Comparison of ENCODE assay signal across 23 mouse cellular contexts in the genomic region with DNA sequence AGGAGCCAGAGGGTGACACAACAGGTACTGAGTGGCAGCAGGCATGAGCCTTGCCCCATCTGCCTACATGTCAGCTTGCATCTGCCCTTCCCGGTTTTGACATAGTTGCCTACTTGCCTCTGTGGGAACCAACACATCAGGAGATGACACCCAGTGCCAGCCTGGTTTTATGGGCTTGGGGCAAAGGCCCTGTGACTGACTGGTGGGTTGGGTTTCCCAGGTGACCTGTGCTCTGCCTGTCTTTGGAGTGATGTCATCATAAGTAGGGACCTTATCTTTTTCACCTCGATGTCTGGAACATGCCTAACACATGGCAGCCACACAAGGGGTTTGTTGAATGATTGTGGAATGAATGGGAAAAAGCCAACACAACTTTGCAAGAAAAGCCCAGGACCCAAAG. TPM values are rescaled to one million over a fixed set of nuclear protein-coding genes. Genes with fewer than 3 reads are reported as not detected.
DNase-seq lines count a peak whose midpoint lies in the region; ATAC-seq and TF ChIP-seq lines count a peak whose summit lies in the region.
"Had no signal": no experiment of that assay in that cellular context is flagged by ENCODE, and none has a peak within 500 bp of the region (broad histone marks: within the 10 kb centered on the region; RNA-seq: fewer than 3 reads in every experiment).

No protein-coding gene starts in this region.

- H3K9me3 ChIP-seq in intestine, embryonic 15.5 days = no peaks in the 10 kb centered on the region
- no peaks in the 10 kb centered on the region for H3K9me3 ChIP-seq in intestine, postnatal 0 days (ENCODE audit: control insufficient read depth)
- no peaks in the 10 kb centered on the region for H3K9me3 ChIP-seq in heart, embryonic 11.5 days (replicated peaks; ENCODE audit: control insufficient read depth, low read length)
- H3K9me3 ChIP-seq: embryonic facial prominence, embryonic 10.5 days; embryonic facial prominence, embryonic 12.5 days; forebrain, embryonic 13.5 days; forebrain, embryonic 15.5 days; G1E had no signal

- TF ChIP-seq CTCF in intestine, postnatal 0 days (IDR thresholded peaks at IDR 0.05; ENCODE audit: low read depth) = no peak

- no peak overlapping the region for H3K27ac ChIP-seq in intestine, embryonic 15.5 days
- peak overlapping the region; percentile 23; the same call in 1 of the 2 replicates for H3K27ac ChIP-seq in intestine, postnatal 0 days (ENCODE audit: low read depth, low read length)
- no peak overlapping the region for H3K27ac ChIP-seq in heart, embryonic 11.5 days (ENCODE audit: low read depth, low read length)
- H3K27ac ChIP-seq: embryonic facial prominence, embryonic 10.5 days; embryonic facial prominence, embryonic 12.5 days; forebrain, embryonic 13.5 days; forebrain, embryonic 15.5 days had no signal

- peak; percentile 47; the same call in 1 of the 2 replicates for ATAC-seq in intestine, embryonic 15.5 days
- ATAC-seq in intestine, postnatal 0 days = peak; percentile 86
- no peak for ATAC-seq in heart, embryonic 11.5 days (replicated peaks; ENCODE audit: insufficient number of reproducible peaks, low FRiP score, low TSS enrichment)
- ATAC-seq: activated CD4-positive, CD25-positive, alpha-beta regulatory T cell, adult 4 months; CD4-positive, CD25-positive, alpha-beta regulatory T cell, adult 4 months; forebrain, embryonic 13.5 days; forebrain, embryonic 15.5 days; forebrain, postnatal 0 days; Patski had no signal

- no peak overlapping the region for H3K4me3 ChIP-seq in intestine, embryonic 15.5 days (replicated peaks)
- H3K4me3 ChIP-seq in intestine, postnatal 0 days (ENCODE audit: low read depth, low read length) = no peak overlapping the region
- no peak overlapping the region for H3K4me3 ChIP-seq in heart, embryonic 11.5 days (ENCODE audit: low read depth, low read length)
- H3K4me3 ChIP-seq: embryonic facial prominence, embryonic 10.5 days; embryonic facial prominence, embryonic 12.5 days; forebrain, embryonic 13.5 days; forebrain, embryonic 15.5 days had no signal

- DNase-seq in cerebellum, postnatal 10 days = peak; percentile 27 to 34
- no peak for DNase-seq in cerebellum, adult 9-10 months
- no peak for DNase-seq in ovary, postnatal 14 days (ENCODE audit: low spot score)
- DNase-seq: adrenal gland, adult 8-10 months; adrenal gland, postnatal 14 days; adrenal gland, postnatal 36 days; B cell, adult 2 months; cerebellum, adult 11-12 months; cerebellum, adult 2 months; cerebellum, adult 9-11 months; cerebellum, postnatal 25 days; forebrain, postnatal 0 days had no signal

- 53% methylated on average over 2 of the region's 2 CpGs for WGBS in intestine, embryonic 15.5 days
- 46% methylated on average over 2 of the region's 2 CpGs for WGBS in intestine, postnatal 0 days
- WGBS in heart, embryonic 11.5 days (ENCODE audit: insufficient replicate concordance) = 68% methylated on average over 2 of the region's 2 CpGs

- no peaks in the 10 kb centered on the region for H3K36me3 ChIP-seq in intestine, embryonic 15.5 days
- no peaks in the 10 kb centered on the region for H3K36me3 ChIP-seq in intestine, postnatal 0 days (ENCODE audit: control insufficient read depth, insufficient read depth)
- H3K36me3 ChIP-seq in heart, embryonic 11.5 days (ENCODE audit: control insufficient read depth, insufficient read depth, low read length) = no peaks in the 10 kb centered on the region
- H3K36me3 ChIP-seq: embryonic facial prominence, embryonic 10.5 days; embryonic facial prominence, embryonic 12.5 days; forebrain, embryonic 15.5 days; G1E had no signal

- H3K4me2 ChIP-seq in intestine, embryonic 15.5 days (replicated peaks) = no peak overlapping the region
- H3K4me2 ChIP-seq in intestine, postnatal 0 days (replicated peaks; ENCODE audit: low read depth) = no peak overlapping the region
- H3K4me2 ChIP-seq in heart, embryonic 11.5 days = no peak overlapping the region
- H3K4me2 ChIP-seq: embryonic facial prominence, embryonic 12.5 days; forebrain, embryonic 13.5 days; forebrain, embryonic 15.5 days had no signal

- no peaks in the 10 kb centered on the region for H3K27me3 ChIP-seq in intestine, embryonic 15.5 days (replicated peaks)
- no peaks in the 10 kb centered on the region for H3K27me3 ChIP-seq in intestine, postnatal 0 days (replicated peaks; ENCODE audit: control insufficient read depth, insufficient read depth, low read length)
- no peaks in the 10 kb centered on the region for H3K27me3 ChIP-seq in heart, embryonic 11.5 days (ENCODE audit: control insufficient read depth, insufficient read depth, low read length)
- H3K27me3 ChIP-seq: embryonic facial prominence, embryonic 12.5 days; forebrain, embryonic 13.5 days; forebrain, embryonic 15.5 days; Patski had no signal

- H3K4me1 ChIP-seq in intestine, embryonic 15.5 days (replicated peaks) = no peaks in the 10 kb centered on the region
- 0 out of 2 replicates have a peak, but pooled peaks cover 4% of the 10 kb centered on the region for H3K4me1 ChIP-seq in intestine, postnatal 0 days (replicated peaks; ENCODE audit: control insufficient read depth, insufficient read depth, low read length)
- H3K4me1 ChIP-seq in heart, embryonic 11.5 days (ENCODE audit: control insufficient read depth, insufficient read depth, low read length) = no peaks in the 10 kb centered on the region
- H3K4me1 ChIP-seq: embryonic facial prominence, embryonic 10.5 days; embryonic facial prominence, embryonic 12.5 days; forebrain, embryonic 13.5 days; forebrain, embryonic 15.5 days had no signal

- no peak overlapping the region for H3K9ac ChIP-seq in intestine, embryonic 15.5 days
- H3K9ac ChIP-seq in intestine, postnatal 0 days (ENCODE audit: low read depth, low read length) = no peak overlapping the region
- H3K9ac ChIP-seq in heart, embryonic 11.5 days (ENCODE audit: low read depth, low read length) = no peak overlapping the region
- H3K9ac ChIP-seq: embryonic facial prominence, embryonic 12.5 days; forebrain, embryonic 13.5 days; forebrain, embryonic 15.5 days; forebrain, postnatal 0 days had no signal

RNA-seq across cellular contexts. Expression of gene Lmtk2, which starts 11.9 kb away (rescaled TPM):
- 5.6 and 6.7 TPM in 2 replicates for polyA plus RNA-seq in intestine, embryonic 15.5 days (2015; fragmentation: Nextera tagmentation; extraction: Ambion mirVana)
- polyA plus RNA-seq in intestine, postnatal 0 days (2015; fragmentation: Nextera tagmentation; extraction: Ambion mirVana) = 4.9 and 5.8 TPM in 2 replicates
- polyA plus RNA-seq in heart, embryonic 11.5 days (2014; fragmentation: Nextera tagmentation; extraction: Ambion mirVana) = 5.1 and 5.2 TPM in 2 replicates

Comparison
In these comparisons a context has a peak if more than half of its experiments do, and no peak if none do; other contexts are left out.
1. DNase-seq: peak in cerebellum, postnatal 10 days (2 of 2); none in cerebellum, adult 9-10 months (single experiment) and ovary, postnatal 14 days (single experiment).